Mouse (Mus musculus) small intestine, adult 2 months (tissue): ENCODE results near the gene Dnaaf5. TPM values are rescaled to one million over a fixed set of nuclear protein-coding genes. Genes with fewer than 3 reads are reported as not detected.
A peak's percentile ranks its signal among the peaks of the same experiment; 100 is the strongest.

Experiments used
- H3K27ac ChIP-seq: fragments of 200-500 bp; 2 replicates; pipeline ENCODE4 v1.5.1; 2012; ENCODE audit warnings: low read depth, low read length, control low read depth, inconsistent platforms; ENCODE audit not compliant: insufficient read depth
- H3K27me3 ChIP-seq: fragments of 200-500 bp; 2 replicates; pipeline ENCODE4 v1.6.1; 2012; ENCODE audit warnings: mild to moderate bottlenecking, moderate library complexity, low read length, inconsistent platforms; ENCODE audit not compliant: control insufficient read depth, insufficient read depth
- H3K36me3 ChIP-seq: fragments of 200-500 bp; 2 replicates; pipeline ENCODE4 v1.6.1; 2012; ENCODE audit warnings: mild to moderate bottlenecking, low read length, control low read depth, inconsistent platforms; ENCODE audit not compliant: control insufficient read depth, insufficient read depth
- H3K4me1 ChIP-seq: fragments of 200-500 bp; 2 replicates; pipeline ENCODE4 v1.6.1; 2012; ENCODE audit warnings: low read length, inconsistent platforms, mixed read lengths; ENCODE audit not compliant: control insufficient read depth, insufficient read depth, insufficient read length
- H3K4me3 ChIP-seq: fragments of 200-500 bp; 2 replicates; pipeline ENCODE4 v1.5.1; 2012; ENCODE audit warnings: low read depth, mild to moderate bottlenecking, control low read depth, inconsistent platforms, low read length, moderate library complexity
- CTCF ChIP-seq: fragments of 200-500 bp; IDR thresholded peaks from 2 replicates; pipeline ENCODE4 v1.5.1; 2012; ENCODE audit warnings: low read depth, mild to moderate bottlenecking, control low read depth, inconsistent platforms, low read length, moderate library complexity, mixed read lengths; ENCODE audit not compliant: insufficient replicate concordance, insufficient read length; ENCODE audit errors: extremely low read depth
- POLR2A ChIP-seq: fragments of 200-500 bp; IDR thresholded peaks from 2 replicates; pipeline ENCODE4 v1.6.1; 2012; ENCODE audit warnings: low read depth, mild to moderate bottlenecking, control low read depth, inconsistent platforms, low read length, moderate library complexity
- WGBS: fragments of 180-500 bp; shearing (Covaris S2); methylation state at CpG from one replicate; pipeline ENCODE4 v1.1.7; 2018; 5-methylcytosine and 5-hydroxymethylcytosine counted together
- polyA plus RNA-seq: library from polyadenylated mRNA; depleted of rRNA; stranded (reverse); fragments of >200 nt; gene quantifications from 2 replicates; pipeline ENCODE4 v1.2.3, GENCODE M21; 2012

The Dnaaf5 gene
- polyA plus RNA-seq, 1 experiment, result 16.4 TPM

- no peaks in the 10 kb centered on the region for H3K27me3 ChIP-seq
- peaks cover 5% of the 10 kb centered on the region; the same call in 1 of the 2 replicates for H3K4me1 ChIP-seq
- peak overlapping the region; percentile 67 for H3K4me3 ChIP-seq
- WGBS, result under 1% methylated on average over 45 of the region's 45 CpGs
- peaks cover 15% of the 10 kb centered on the region for H3K36me3 ChIP-seq
- TF ChIP-seq CTCF, result no peak
- no peak for TF ChIP-seq POLR2A
- no peak overlapping the region for H3K27ac ChIP-seq
Observed at GRCm38 (mm10) chr5:139150603-139151031, 594 bp downstream of the Dnaaf5 start.

- H3K36me3 ChIP-seq, result peaks cover 16% of the 10 kb centered on the region
- TF ChIP-seq CTCF, result no peak
- no peak for TF ChIP-seq POLR2A
- no peak overlapping the region for H3K4me3 ChIP-seq
- WGBS, result 73% methylated on average over 8 of the region's 8 CpGs
- no peaks in the 10 kb centered on the region for H3K27me3 ChIP-seq
- H3K27ac ChIP-seq, result no peak overlapping the region
- no peaks in the 10 kb centered on the region for H3K4me1 ChIP-seq
Observed at GRCm38 (mm10) chr5:139160899-139161298, 10.9 kb downstream of the Dnaaf5 start.

GRCm38 (mm10) chr5:139161632-139162031, 11.6 kb downstream of the Dnaaf5 start:
- Histone ChIP-seq H3K4me3 (no peak overlapping the region), H3K27ac (peak overlapping the region; percentile 31; the same call in 1 of the 2 replicates), H3K36me3 (peaks cover 17% of the 10 kb centered on the region), H3K27me3 (no peaks in the 10 kb centered on the region), H3K4me1 (no peaks in the 10 kb centered on the region)
- TF ChIP-seq POLR2A (no peak), CTCF (no peak)
- 82% methylated on average over 10 of the region's 10 CpGs for WGBS

- no peak overlapping the region for H3K27ac ChIP-seq
- WGBS, result 84% methylated on average over 6 of the region's 6 CpGs
- H3K36me3 ChIP-seq, result peaks cover 26% of the 10 kb centered on the region
- no peaks in the 10 kb centered on the region for H3K27me3 ChIP-seq
- no peaks in the 10 kb centered on the region for H3K4me1 ChIP-seq
- no peak overlapping the region for H3K4me3 ChIP-seq
- no peak for TF ChIP-seq POLR2A
- TF ChIP-seq CTCF, result no peak
Observed at GRCm38 (mm10) chr5:139166781-139167361, 16.8 kb downstream of the Dnaaf5 start.

GRCm38 (mm10) chr5:139167548-139167947, 17.5 kb downstream of the Dnaaf5 start:
- Histone ChIP-seq H3K4me3 (no peak overlapping the region), H3K27ac (no peak overlapping the region), H3K4me1 (no peaks in the 10 kb centered on the region), H3K27me3 (no peaks in the 10 kb centered on the region), H3K36me3 (peaks cover 27% of the 10 kb centered on the region)
- TF ChIP-seq POLR2A (no peak), CTCF (no peak)
- 56% methylated on average over 1 of the region's 1 CpGs for WGBS

GRCm38 (mm10) chr5:139171929-139172328, 21.9 kb downstream of the Dnaaf5 start:
- no peak overlapping the region for H3K27ac ChIP-seq
- WGBS, result 97% methylated on average over 4 of the region's 4 CpGs
- H3K36me3 ChIP-seq, result peaks cover 20% of the 10 kb centered on the region
- H3K27me3 ChIP-seq, result no peaks in the 10 kb centered on the region
- TF ChIP-seq POLR2A, result no peak
- no peak for TF ChIP-seq CTCF
- H3K4me3 ChIP-seq, result no peak overlapping the region
- H3K4me1 ChIP-seq, result no peaks in the 10 kb centered on the region; the same call in 1 of the 2 replicates

- TF ChIP-seq CTCF, result no peak
- TF ChIP-seq POLR2A, result no peak
- no peaks in the 10 kb centered on the region for H3K27me3 ChIP-seq
- H3K4me3 ChIP-seq, result no peak overlapping the region
- no peak overlapping the region for H3K27ac ChIP-seq
- peaks cover 23% of the 10 kb centered on the region for H3K36me3 ChIP-seq
- H3K4me1 ChIP-seq, result no peaks in the 10 kb centered on the region; the same call in 1 of the 2 replicates
- WGBS, result 26% methylated on average over 10 of the region's 10 CpGs
Observed at GRCm38 (mm10) chr5:139174141-139174540, 24.1 kb downstream of the Dnaaf5 start.
